Mouse (Mus musculus): Measurements from ENCODE around the gene Numbl.

The Numbl gene

DNA sequence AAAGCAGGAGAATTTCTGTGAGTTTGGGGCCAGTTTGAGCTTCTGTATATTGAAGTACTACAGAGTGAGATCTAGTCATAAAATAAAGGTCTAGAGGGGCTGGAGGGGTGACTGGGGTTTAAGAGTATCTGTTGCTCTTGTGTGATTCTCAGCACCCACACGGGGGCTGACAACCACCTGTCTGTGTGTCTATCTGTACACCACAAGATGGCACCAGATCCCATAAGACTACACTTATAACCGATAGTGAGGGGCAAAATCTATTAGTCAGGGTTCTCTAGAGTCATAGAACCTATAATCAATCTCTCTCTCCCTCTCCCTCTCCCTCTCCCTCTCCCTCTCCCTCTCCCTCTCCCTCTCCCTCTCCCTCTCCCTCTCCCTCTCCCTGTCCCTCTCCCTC is 32.3 kb downstream of the Numbl start:
- CTCF ChIA-PET: no interaction called here

DNA sequence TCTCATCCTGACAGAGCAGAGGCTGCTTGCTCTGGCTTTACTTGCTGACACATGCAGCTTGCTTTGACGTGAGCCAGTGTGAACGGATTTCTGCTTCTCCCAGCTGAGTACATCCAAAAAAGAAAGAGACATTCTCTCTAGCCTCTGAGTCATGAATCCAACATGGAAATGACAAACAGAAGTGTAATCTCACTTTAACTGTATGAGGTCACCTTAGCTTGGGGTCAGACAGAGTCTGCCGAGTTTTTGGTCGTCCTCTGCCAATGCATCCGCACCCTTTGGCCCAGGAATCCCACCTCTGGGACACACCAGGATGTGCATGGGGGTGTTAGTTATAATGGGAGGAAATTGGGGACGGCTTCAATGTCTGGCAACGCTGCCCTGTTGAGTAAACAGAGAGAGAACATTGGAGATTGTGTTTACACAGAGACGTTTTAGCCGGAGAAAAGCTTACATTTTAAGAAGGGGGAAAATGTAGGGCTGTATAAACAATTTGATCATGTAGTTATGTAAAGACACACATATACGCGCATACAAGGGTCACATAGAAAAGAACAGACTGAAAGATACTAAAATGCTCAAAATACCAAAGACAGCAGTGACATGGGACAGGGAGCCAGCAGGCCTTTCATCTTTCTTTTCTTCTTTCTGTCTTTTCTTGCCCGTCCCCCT is 33.7 kb downstream of the Numbl start:
- CTCF ChIA-PET: no interaction called here

DNA sequence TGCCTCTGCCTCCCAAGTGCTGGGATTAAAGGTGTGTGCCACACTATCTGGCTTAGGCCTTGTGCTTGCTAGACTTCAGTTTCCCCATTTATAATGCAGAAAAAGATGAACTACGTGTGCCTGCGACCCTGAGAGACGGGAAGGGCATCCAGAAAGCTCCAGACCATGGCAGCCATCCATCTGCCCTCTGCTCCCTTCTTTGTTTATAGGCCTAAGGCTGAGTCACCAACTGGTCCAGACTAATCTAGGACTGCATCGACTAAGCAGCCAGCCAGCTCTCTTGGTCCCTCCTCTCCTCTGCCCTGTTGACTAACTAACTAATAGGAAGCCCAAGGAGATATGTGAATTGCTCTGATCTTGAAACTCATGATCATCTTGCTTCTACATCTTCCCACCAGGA is 37.7 kb downstream of the Numbl start:
- CTCF ChIA-PET: no interaction called here

DNA sequence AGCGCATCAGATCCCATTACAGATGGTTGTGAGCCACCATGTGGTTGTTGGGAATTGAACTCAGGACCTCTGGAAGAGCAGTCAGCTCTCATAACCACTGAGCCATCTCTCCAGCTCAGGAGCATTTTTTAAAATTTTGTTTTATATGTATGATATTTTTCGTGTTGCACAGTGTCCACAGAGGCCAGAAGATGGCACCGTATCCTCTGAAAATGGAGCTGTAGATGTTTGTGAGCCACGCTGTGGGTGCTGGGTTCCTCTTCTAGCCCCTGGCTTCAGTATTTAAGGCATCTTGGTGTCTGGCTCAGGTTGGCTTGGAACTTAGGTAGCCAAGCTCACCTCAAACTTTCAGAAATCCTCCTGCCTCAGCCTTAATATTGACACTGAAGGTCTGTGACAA is 38.3 kb downstream of the Numbl start:
- CTCF ChIA-PET: no interaction called here

DNA sequence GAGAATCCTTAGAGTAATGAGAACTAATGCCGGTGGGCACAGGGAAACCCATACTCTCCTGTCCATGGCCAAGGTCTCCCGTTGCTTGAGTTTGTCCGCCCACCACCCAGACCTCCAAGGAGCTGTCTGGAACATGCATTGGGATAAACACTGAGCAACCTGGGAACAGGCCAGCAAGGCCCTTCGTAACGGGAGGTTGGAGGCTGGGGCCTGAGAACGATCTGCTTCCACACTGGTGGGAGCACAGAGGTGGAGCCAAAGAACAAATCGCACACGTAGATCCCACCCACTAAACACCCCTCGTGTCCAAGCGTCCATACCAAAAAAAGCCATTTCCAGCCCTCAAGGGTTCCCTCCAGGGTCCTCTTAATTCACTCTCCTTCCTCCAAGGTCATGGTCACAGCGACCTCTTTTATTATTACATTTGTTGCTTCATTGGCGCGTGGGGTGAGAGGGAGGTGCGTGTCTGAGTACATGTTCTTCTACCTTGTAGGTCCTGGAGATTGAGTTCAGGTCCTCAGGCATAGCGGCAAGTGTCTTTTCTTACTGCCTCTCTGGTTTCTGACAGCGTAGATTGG is 39.9 kb downstream of the Numbl start:
- CTCF ChIA-PET: no interaction called here

DNA sequence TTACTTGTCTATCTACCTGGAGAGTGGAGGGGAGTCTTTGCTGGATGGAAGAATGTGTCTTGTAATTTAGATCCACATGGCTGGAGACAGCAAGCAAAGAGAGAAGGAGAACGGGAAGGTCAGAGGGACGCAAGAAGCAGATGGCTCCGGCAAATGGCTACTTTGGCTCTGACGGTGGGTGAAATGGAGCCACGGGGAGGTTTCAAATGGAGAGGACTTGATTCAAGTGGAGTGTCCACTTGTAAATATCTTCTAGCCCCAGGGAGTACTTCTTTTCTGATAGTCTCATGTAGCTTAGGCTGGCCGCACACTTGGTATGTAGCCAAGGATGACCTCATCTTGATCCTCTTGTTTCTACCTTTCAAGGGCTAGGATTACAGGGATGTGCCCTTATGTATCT is 40.6 kb downstream of the Numbl start:
- CTCF ChIA-PET: no interaction called here

DNA sequence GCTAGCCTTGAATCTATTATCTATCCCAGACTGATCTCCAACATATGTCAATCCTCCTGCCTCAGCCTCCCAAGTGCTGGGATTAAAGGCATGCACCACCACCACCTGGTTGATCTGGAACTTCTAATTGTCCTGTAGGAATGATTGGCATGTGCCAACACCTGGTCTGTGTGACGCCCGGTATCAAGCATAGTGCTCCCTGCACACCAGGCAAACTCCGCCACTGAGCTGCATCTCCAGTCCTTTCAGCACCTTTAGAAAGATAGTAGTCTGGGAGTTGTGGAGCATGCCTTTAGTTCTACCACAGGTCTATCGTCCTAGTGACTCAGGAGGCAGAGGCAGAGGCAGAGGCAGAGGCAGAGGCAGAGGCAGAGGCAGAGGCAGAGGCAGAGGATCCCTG is 42.1 kb downstream of the Numbl start:
- CTCF ChIA-PET: no interaction called here

DNA sequence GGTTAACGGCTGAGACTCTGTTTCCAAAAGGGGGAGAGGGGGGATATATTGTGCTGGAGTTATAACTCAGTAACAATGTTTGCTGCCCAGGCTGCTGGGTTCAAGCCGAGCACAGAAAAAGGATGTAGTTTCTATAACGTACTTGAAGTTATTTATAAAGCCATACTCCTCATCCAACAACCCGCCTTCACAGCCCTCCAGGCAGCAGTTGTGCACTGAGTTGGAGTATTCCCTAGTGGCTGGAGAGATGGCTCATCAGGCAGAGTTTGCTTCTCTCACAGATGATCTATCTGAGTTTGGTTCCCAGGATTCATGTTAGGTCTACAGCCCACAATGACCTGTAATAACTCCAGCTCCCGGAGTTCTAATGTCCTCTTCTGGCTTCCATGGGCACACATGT is 42.6 kb downstream of the Numbl start:
- CTCF ChIA-PET: no interaction called here

DNA sequence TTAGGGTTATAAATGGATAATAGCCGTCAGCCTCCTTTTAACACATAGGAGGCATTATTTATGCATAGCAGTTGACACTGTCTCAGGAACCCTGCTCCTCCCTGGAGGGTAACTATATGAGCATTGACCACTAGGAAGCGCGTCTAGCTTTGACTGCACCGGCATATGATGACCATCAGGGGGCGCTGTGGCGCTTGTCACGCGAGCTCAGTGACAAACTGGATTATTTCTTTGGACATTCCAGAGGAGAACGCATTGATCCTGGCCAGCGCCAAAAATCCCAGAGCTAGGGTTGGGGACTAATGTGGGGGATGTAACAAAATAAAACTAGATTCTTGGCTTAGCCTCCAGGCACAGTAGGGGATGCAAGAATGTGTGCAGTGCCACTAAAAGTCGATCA is 43.9 kb downstream of the Numbl start:
- CTCF ChIA-PET: interaction anchor here (0.6 to 1.0 kb wide), 4 partner anchors 9 to 1700 kb away, joined by 3 to 4 read pairs (median 4); no protein-coding TSS in a partner anchor

DNA sequence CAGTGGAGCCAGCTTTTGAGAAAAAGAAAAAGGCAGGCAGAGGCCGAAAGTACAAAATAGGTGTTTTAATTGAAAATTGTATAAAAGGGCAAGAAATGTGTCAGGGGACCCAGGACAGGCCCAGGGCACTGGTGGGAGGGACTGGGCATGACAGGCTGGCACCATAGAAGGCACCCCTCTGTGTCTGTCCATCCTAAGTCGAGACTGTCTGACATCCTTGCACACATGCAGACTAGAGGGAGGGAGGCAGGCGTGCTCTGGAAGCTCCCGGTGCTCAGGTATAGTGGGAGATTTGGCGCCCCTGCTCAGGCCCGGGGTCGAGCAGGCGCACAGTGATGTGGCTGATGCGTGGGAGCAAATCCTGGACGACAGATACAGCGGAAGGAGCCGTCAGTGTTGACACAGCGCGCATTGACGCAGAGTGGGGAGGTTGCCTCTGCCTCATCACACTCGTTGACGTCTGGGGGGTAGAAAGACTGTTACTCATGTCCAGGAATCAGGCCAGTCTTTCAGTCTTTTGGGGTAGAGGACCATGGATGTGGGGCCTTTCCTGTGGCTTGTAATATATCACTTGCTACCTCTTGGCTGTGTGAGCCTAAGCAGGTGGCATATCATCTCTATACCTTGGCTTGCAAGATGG is 47.0 kb downstream of the Numbl start:
- CTCF ChIA-PET: no interaction called here

DNA sequence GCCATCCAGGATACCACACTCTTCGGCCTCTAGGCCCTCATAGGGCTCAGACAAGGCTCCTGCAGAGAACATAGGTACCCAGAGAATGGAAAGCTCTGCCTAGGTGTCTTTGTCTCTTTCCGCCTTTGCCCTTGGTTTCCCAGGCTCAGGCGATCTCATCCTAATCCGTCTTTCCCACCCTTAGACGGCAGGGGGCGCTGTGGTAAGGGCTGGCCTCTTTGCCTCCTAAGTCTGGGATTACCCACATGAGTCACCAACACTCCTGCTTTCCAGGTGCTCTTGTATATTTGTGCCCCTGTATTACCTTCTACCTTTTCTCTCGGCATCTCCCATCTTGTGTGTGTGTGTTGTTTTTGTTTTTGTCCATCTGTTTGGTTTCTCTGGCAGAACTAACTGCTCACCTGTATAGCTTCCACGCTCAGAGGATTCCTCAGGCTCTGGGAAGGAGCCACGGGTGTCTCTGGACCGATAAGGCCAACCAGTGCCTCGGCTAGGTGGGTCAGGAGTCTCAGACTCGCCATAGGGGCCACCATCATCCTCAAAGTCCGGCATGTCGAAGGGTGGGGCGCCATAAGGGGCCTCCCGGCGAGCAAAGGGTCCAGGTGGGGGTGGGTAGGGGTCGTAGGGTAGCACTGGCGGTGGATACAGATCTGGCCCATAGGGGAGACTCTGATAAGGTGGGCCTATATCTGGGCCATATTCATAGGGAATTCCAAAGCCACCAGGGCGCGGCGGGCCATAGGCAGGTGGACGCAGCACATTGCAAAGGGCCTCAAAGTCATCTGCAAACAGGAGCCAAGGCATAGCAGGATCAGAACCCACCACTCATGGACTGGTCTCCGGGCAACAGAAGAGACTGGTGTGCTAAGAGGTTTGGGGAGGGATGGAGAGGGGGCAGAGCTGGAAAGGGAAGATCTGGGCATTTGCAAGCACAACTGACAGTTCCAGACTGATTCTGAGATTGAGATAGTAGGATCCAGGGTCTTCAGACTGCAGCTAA is 48.2 kb downstream of the Numbl start:
- CTCF ChIA-PET: no interaction called here

DNA sequence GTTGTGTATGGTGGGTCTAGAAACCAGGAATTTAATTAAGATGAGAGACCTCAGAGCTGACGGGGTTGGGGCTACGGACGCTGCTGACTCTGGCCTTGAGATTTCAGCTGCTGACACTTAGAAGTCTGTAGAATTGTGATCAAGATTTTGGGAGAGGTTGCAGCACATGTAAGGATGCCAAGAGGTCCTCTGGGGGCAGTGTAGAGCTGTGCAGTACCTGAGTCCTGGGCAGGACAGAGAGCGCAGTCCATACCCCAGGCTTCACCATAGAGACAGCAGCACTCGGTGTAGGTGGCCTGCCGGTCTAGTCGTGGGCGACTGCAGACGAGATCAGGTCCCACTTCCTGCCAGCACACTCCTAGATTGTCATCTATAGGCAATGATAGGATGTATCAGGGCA is 49.3 kb downstream of the Numbl start:
- CTCF ChIA-PET: interaction anchor here (0.7 kb wide), 1 partner anchor 22 kb away, joined by 5 read pairs; no protein-coding TSS in a partner anchor

DNA sequence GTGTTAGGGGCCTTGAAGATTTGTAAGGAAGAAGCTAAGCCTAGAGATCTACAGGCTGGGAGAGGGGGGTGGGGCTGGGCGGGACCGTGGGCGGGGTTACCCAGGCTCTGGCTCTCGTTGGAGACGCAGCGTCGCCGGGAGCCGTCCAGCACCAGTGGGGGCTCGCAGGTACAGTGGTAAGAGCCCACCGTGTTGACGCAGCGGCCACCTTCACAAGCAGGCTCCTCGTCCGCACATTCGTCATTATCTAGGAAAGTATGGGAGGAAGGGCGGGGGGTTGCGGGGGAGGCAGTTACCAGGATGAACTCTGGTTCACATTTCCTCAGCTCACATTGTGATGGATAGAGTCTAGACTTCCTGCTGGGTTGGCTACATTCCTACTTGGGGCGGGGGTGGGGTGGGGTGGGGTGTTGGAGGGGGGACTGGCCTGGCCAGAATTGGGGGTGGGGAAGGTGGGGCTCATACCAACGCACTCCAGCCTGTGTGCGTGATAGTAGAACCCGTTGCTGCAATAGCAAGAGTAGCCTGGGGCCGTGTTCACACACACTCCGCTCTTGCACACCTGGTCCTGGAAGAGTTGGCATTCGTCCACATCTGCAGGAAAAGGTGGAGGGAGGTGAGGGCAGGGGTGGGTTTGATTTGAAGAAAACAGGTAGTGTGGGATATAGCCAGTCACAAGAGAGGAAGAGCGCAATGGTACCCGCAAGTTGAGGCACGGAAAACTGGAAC is 50.8 kb downstream of the Numbl start:
- CTCF ChIA-PET: no interaction called here

DNA sequence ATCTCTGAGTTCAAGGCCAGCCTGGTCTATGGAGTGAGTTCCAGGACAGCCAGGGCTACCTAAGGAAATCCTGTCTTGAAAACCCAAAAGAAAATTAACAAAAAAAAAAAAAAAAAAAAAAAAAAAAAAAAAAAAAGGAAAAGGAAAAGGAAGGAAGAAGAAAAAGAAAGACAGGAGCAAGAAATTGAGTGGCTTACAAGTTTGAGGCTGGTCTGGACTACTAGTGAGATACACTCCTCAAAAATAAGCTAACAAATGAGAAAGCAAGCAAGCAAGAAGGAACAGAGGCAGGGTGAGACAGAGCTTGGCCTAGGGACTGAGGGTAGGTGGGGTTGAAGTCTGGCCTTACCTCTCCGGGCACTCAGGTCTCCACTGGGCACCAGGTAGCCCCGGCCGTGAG is 51.6 kb downstream of the Numbl start:
- CTCF ChIA-PET: interaction anchor here (0.6 to 0.7 kb wide), 2 partner anchors 23 to 36 kb away, joined by 5 to 21 read pairs; no protein-coding TSS in a partner anchor

DNA sequence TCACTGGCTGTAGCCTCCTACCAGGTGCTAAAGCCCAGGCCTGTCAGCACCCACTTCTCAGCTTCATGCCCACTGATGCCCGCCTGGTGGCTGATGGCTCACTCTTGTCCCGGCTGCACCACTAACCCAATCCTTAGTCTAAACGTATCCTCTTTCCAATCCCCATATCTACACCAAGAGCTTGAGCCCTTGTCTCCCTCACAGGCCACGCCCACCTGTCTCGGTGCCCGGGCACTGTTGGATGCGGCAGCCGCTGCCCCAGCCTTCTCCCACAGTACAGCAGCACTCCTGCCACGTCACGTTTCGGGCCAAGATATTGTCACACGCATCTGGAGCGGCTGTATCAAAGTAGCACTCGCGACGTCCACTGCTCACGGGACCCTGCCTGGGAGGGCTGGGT is 52.1 kb downstream of the Numbl start:
- CTCF ChIA-PET: interaction anchor here (0.7 kb wide), 1 partner anchor 23 kb away, joined by 21 read pairs; no protein-coding TSS in a partner anchor

DNA sequence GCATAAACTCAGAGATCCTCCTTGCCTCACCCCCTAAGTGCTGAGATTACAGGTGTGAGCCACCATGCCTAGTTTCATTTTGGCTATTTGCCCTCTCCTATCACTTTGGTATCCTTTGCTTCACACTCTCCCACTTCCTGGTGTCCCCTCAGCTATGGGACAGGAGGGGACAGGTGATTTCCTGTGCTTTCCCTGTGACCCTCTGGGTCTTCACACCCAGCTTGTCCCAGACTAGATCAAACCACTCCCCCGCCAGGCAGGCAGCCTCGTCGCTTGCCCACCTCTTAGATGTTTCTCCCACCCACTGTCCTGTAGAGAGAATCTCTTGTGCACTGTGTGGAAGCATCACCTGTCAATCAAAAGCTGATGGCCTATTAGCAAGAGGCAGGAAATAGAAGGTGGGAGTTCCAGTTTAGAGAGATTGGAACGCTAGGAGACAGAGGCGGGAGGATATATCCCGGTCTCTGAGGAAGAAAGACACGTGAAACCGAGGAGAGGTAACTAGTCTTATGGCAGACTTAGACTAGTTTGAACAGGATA is 52.8 kb downstream of the Numbl start:
- CTCF ChIA-PET: interaction anchor here (0.6 kb wide), 1 partner anchor 29 kb away, joined by 4 read pairs; no protein-coding TSS in a partner anchor

DNA sequence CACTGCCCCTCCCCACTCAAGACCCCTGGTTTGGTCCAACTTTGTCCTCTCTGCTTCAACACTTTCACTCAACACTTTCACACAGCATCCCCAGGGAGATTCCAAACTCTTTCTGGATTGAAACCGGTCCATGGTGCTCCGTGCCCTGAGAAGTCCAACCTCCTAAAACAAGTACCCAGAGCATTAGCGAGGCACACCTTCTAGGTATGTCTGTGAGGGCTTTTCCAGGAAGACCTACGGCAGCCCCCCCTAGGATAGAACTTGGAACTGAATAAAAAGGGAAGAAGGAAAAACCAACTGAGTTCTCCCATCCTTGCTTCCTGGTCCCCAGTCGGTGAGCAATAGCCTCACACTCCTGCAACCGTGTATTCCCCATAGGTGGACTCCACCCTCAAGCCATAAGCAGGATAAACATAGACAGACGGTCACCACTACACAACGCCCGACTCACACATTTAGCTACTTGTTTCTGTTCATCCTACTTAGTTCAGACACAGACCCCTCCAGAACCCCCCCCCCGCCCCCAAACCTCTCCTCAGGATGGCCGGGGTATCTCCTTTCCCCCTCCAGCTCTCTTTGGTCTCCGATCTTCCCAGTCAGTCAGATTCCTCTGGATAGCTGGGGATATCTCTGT is 53.5 kb downstream of the Numbl start:
- CTCF ChIA-PET: no interaction called here

DNA sequence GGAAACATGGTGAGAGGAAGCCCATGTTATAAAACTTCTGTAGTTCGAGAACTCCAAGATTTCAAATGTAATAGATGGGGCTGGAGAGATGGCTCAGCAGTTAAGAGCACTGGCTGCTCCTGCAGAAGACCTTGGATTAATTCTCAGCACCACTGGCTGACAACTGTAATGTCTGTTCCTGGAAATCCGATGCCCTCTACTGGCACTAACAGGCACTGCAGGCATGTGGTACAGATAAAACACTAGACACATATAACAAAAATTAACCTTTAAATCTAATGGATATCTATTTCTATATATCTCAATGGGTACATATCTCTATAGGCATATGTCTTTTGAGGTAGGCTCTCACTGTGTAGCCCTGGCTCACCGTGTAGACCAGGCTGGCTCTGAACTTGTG is 56.2 kb downstream of the Numbl start:
- CTCF ChIA-PET: no interaction called here

DNA sequence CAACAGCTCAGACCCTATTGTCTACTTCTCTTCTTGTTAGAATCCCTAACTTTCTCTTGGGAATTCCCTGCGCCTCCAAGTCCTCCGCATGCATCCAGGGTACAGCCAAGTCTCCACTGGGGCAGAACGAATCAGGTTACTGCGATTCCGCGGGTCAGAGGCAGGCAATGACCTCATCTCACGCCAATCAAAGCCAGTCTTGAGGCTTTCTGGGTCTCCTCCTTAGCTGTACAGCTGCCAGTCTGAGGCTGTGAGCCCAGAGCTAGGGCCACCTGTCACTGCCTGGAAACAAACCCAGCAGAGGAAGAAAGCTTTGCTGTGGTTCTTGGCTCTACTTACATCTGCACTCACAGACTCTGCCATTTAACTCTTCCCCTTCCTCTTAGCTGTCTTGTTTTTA is 57.7 kb downstream of the Numbl start:
- CTCF ChIA-PET: no interaction called here

DNA sequence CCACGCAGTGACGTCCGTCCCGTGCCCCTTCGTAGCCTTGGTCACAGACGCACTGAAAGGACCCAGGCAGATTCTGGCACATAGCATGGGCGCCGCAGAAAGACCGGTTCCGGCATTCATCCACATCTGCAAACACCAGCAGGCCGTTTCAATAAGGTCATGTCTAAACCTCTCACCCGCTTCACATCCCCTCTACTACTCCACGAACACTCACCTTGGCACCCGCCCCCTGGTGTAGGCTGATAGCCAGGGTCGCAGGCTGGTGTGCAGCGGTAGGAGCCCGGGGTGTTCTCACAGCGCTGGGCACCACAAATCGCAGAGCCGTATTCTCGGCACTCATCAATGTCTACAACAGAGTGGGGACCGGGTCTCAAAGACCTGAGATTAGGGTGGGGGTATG is 61.2 kb downstream of the Numbl start:
- CTCF ChIA-PET: no interaction called here

DNA sequence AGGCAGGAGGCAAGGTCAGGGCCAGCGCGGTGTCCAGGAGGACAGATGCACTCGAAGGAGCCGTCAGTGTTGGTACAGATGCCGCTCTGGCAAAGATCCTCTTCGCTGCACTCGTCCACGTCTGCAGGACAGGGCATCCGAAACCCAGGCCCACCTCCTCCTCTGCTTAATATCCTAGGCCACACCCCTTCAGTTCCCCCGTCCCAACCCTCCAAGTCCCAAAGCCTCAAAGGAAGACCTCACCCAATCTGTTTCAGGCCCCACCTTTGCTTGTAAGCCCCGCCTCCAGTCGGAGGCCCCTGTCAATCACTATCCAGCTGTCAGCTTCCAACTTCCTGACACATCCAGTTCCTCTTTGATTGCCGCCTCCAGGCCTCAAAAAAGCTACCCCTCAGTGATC is 64.1 kb downstream of the Numbl start:
- CTCF ChIA-PET: interaction anchor here (0.6 kb wide), 1 partner anchor 80 kb away, joined by 3 read pairs; no protein-coding TSS in a partner anchor

Data from spleen, embryonic (tissue).